Mouse (Mus musculus): ENCODE results near the gene Gm27027.

DNA sequence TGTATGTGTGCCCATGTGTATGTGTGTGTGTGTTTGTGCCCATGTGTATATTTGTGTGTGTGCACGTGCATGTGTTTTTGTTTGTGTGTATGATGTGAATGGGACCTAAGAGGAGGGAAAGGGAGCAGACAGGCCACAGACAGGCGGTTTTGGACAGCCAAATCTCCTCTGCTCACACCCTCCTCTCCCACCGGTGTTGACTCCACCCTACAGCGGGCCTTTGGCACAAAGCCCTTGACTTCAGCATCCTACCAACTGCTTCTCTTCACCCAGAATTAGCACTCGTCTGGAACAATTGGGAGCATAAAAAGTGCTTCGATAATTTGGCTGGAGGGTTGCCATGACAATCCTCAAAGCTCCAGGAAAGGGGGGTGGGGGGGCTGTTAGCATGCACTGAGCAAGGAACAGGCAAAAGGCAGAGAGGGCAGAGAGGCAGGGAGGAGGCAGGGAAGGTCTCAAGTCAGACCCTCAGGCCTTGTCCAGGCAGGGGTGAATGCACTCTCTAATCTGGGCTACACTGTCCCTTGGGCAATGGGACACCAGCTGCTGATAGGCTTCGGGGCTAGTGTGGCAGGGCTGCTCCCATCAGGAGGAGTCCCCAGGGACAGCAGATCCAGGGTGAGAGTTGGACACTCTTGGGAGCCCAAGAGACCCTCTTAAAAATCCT lies 31.5 kb downstream of the Gm27027 start:
- TF ChIP-seq CTCF (IDR thresholded peaks at IDR 0.05; ENCODE audit: extremely low read depth, insufficient read depth, insufficient read length, insufficient replicate concordance), result no peak
- TF ChIP-seq POLR2A (IDR thresholded peaks at IDR 0.05; ENCODE audit: low read depth, low read length), result no peak

All from spleen, adult 2 months (tissue).